Mouse (Mus musculus): Measurements from ENCODE around the gene Arf3. TPM values are rescaled to one million over a fixed set of nuclear protein-coding genes. Genes with fewer than 3 reads are reported as not detected.

Gene Arf3
- total and polyA plus RNA-seq, 3 experiments: 37.4 to 239 (median 140) TPM

DNA sequence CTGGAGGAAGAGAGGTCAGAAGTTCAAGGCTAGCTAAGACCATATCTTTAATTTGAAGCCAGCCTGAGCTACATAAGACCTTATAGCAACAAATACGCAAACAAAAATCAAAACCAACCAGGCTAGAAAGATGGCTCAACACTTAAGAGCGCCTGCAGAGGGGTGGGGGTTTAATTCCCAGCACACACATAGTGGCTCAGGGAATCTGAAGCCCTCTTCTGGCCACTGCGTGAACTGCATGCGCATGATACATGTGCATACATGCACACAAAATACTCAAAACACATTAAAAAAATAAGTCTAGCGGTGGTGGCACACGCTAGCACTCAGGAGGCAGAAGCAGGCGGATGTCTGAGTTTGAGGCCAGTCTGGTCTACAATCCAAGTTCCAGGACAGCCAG lies 22.7 kb upstream of the Arf3 start (continued):
- TF ChIP-seq MAZ (IDR thresholded peaks at IDR 0.05; ENCODE audit: low read depth, low read length): no peak; the same call in 1 of the 2 replicates
- TF ChIP-seq ETS1 (IDR thresholded peaks at IDR 0.05; ENCODE audit: low read depth, low read length): no peak
- no peak for TF ChIP-seq ELF1 (IDR thresholded peaks at IDR 0.05; ENCODE audit: low read depth, low read length)
- TF ChIP-seq RCOR1 (IDR thresholded peaks at IDR 0.05; ENCODE audit: low read depth, low read length): no peak
- peak; percentile 50 for TF ChIP-seq ZNF384 (IDR thresholded peaks at IDR 0.05; ENCODE audit: low read depth, low read length)
- TF ChIP-seq ZMIZ1 (IDR thresholded peaks at IDR 0.05; ENCODE audit: low read depth, low read length): no peak
- TF ChIP-seq E2F4 (IDR thresholded peaks at IDR 0.05; ENCODE audit: borderline replicate concordance, low read depth, low read length): no peak
- TF ChIP-seq MEF2A (IDR thresholded peaks at IDR 0.05; ENCODE audit: extremely low read depth, insufficient replicate concordance, low read depth, low read length, poor library complexity, severe bottlenecking): no peak
- no peak for TF ChIP-seq UBTF (IDR thresholded peaks at IDR 0.05; ENCODE audit: borderline replicate concordance, insufficient read depth, low read depth, low read length)
- TF ChIP-seq TCF12 (IDR thresholded peaks at IDR 0.05; ENCODE audit: low read depth, low read length): no peak
- TF ChIP-seq MYC (IDR thresholded peaks at IDR 0.05; ENCODE audit: low read depth, low read length): peak; percentile 60; the same call in 1 of the 2 replicates
- TF ChIP-seq TBP (IDR thresholded peaks at IDR 0.05; ENCODE audit: low read depth, low read length): no peak
- peak; percentile 49; the same call in 1 of the 2 replicates for TF ChIP-seq ZC3H11A (IDR thresholded peaks at IDR 0.05; ENCODE audit: low read depth, low read length)

DNA sequence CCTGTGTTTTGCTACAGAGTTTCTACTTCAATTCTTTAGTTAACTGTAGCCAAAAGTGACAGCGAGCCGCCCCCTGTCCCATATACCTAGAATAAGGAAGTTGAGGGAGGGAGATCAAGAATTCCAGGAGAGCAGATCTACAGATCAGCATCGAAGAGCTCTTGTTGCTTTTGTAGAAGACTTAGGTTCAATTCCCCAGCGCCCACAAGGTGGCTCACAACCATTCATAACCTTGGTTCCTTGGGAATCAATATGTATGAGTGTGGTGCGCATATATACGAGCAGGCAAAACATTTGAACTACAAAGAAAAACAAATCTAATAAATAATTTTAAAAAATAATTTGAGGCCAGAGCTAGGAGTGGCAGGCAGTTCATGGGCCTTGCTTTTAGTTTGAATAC lies 18.2 kb upstream of the Arf3 start:
- H3K36me3 ChIP-seq (ENCODE audit: control insufficient read depth in 1 of 2, insufficient read depth in 2 of 2, low read length in 2 of 2): no peaks in the 10 kb centered on the region
- H3K4me3 ChIP-seq (ENCODE audit: control insufficient read depth in 1 of 2, insufficient read depth in 1 of 2, low read depth in 2 of 2, low read length in 2 of 2): no peak overlapping the region
- H3K27me3 ChIP-seq (ENCODE audit: control insufficient read depth in 1 of 2, insufficient read depth in 2 of 2, low read length in 2 of 2): no peaks in the 10 kb centered on the region
- no peak for TF ChIP-seq MYC (IDR thresholded peaks at IDR 0.05; ENCODE audit: low read depth, low read length)
- peak; percentile 10; the same call in 1 of the 2 replicates for TF ChIP-seq SMC3 (IDR thresholded peaks at IDR 0.05; ENCODE audit: low read depth, low read length)
- TF ChIP-seq TAL1 (IDR thresholded peaks at IDR 0.05; ENCODE audit: low read length): no peak
- TF ChIP-seq EP300 (IDR thresholded peaks at IDR 0.05; ENCODE audit: low read depth in 1 of 2, low read length in 2 of 2): no peak
- no peak for TF ChIP-seq POLR2A (IDR thresholded peaks at IDR 0.05; ENCODE audit: control insufficient read depth in 1 of 2, insufficient read depth in 1 of 2, low read depth in 1 of 2, low read length in 2 of 2, poor library complexity in 1 of 2)
- TF ChIP-seq MXI1 (IDR thresholded peaks at IDR 0.05; ENCODE audit: low read depth, low read length): no peak
- TF ChIP-seq CHD2 (IDR thresholded peaks at IDR 0.05; ENCODE audit: low read length): no peak
- TF ChIP-seq ZKSCAN1 (IDR thresholded peaks at IDR 0.05; ENCODE audit: low read depth, low read length): no peak
- peak in 1 of 3 experiments; percentile 24; a peak in 1 of 6 replicates for TF ChIP-seq CTCF (IDR thresholded peaks at IDR 0.05 in 2 of 3, conservative IDR thresholded peaks at IDR 0.05 in 1 of 3; ENCODE audit: control insufficient read depth in 1 of 3, insufficient read depth in 1 of 3, low read depth in 2 of 3, low read length in 3 of 3, poor library complexity in 1 of 3, severe bottlenecking in 1 of 3)
- TF ChIP-seq RAD21 (IDR thresholded peaks at IDR 0.05; ENCODE audit: low read depth, low read length): no peak; the same call in 1 of the 2 replicates
- TF ChIP-seq GABPA (IDR thresholded peaks at IDR 0.05; ENCODE audit: low read depth, low read length): no peak
- no peak for TF ChIP-seq ZMIZ1 (IDR thresholded peaks at IDR 0.05; ENCODE audit: low read depth, low read length)
- no peak for TF ChIP-seq ZNF384 (IDR thresholded peaks at IDR 0.05; ENCODE audit: low read depth, low read length)
- TF ChIP-seq JUND (IDR thresholded peaks at IDR 0.05; ENCODE audit: low read depth, low read length): no peak
- no peaks in the 10 kb centered on the region for H3K79me2 ChIP-seq (ENCODE audit: control insufficient read depth, insufficient read depth, low read length, poor library complexity)
- no peak overlapping the region for H3K9ac ChIP-seq (ENCODE audit: control insufficient read depth, low read depth, low read length, poor library complexity, severe bottlenecking)
- no peak overlapping the region for H3K27ac ChIP-seq (ENCODE audit: control insufficient read depth, low read depth, low read length)
- no peaks in the 10 kb centered on the region; a peak in 1 of 4 replicates for H3K4me1 ChIP-seq (ENCODE audit: control insufficient read depth in 1 of 2, insufficient read depth in 2 of 2, low read length in 2 of 2)
- DNase-seq (ENCODE audit: low read depth, low spot score): no peak
- H3K9me3 ChIP-seq (replicated peaks; ENCODE audit: insufficient read depth, low read length): no peaks in the 10 kb centered on the region

All from MEL (cell line).